Mouse (Mus musculus): ENCODE measurements at regions not wholly inside any gene's neighbourhood (a gene's known extent, or its start where the extent isn't known, plus 50 kb on each side); places are given as distances from the start of the nearest gene placed in this dataset.

DNA sequence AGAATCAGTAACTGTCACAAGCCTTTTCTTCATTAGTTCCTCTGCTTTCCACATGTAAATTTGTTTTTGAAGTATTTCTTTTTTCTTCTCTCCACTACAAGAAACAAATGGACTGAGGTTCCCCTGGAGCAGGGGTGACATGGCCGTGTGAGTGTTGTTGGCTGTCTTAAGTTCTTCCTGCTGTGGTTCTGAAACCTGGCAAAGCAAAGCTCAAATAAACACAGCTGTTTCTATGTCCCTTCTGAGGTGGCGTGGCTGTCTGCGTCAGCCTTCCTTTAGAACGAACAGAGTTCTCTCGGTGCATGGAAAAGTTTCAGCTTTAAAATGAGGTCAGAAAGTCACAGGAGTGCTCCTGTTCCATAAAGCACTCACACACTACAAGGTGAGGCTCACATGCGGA lies 354.3 kb downstream of the Bmp2 start:
- no peak for TF ChIP-seq CTCF (IDR thresholded peaks at IDR 0.05; ENCODE audit: borderline replicate concordance, insufficient read depth, low read length)
- no peak for TF ChIP-seq POLR2A (IDR thresholded peaks at IDR 0.05; ENCODE audit: low read depth, low read length)

Data from embryonic fibroblast, embryonic 13.5 days (primary cell).